In genomic region chr13:108774981-108775380, GRCm38 (mm10) we compare ENCODE assay signal across 19 mouse cellular contexts.
A peak's percentile ranks its signal among the peaks of the same experiment; 100 is the strongest.
DNase-seq lines count a peak whose midpoint lies in the region; ATAC-seq lines count a peak whose summit lies in the region.
"Had no signal": no experiment of that assay in that cellular context is flagged by ENCODE, and none has a peak within 500 bp of the region (broad histone marks: within the 10 kb centered on the region; RNA-seq: fewer than 3 reads in every experiment).

No protein-coding gene starts in this region.

- DNase-seq in kidney, postnatal 10 days = peak; percentile 7
- DNase-seq in kidney, adult 18-20 months = no peak
- peak; percentile 12 for DNase-seq in thymus, postnatal 25 days
- no peak for DNase-seq in testis, postnatal 10 days (ENCODE audit: low spot score)
- DNase-seq: adrenal gland, adult 8-10 months; cerebellum, postnatal 36 days; gastrocnemius, adult 2 months; kidney, postnatal 25 days had no signal

- WGBS in midbrain, embryonic 15.5 days = 80% methylated on average over 1 of the region's 1 CpGs

- H3K27ac ChIP-seq in midbrain, embryonic 15.5 days = no peak overlapping the region
- H3K27ac ChIP-seq: embryonic facial prominence, embryonic 13.5 days; forebrain, embryonic 12.5 days; gastrocnemius, adult 2 months; hindbrain, embryonic 13.5 days; limb, embryonic 15.5 days; neural tube, embryonic 12.5 days had no signal

- H3K36me3 ChIP-seq in midbrain, embryonic 15.5 days (replicated peaks) = no peaks in the 10 kb centered on the region
- H3K36me3 ChIP-seq: embryonic facial prominence, embryonic 13.5 days; forebrain, embryonic 12.5 days; hindbrain, embryonic 13.5 days; limb, embryonic 15.5 days; neural tube, embryonic 12.5 days had no signal

- no peaks in the 10 kb centered on the region for H3K27me3 ChIP-seq in midbrain, embryonic 15.5 days (replicated peaks)
- H3K27me3 ChIP-seq: embryonic facial prominence, embryonic 13.5 days; forebrain, embryonic 12.5 days; hindbrain, embryonic 13.5 days; limb, embryonic 15.5 days; neural tube, embryonic 12.5 days had no signal

- ATAC-seq in hematopoietic stem cell, adult 5-6 weeks (replicated peaks in 1 of 2; ENCODE audit: insufficient read depth in 1 of 2, low FRiP score in 2 of 2, low TSS enrichment in 1 of 2, low read depth in 1 of 2, poor library complexity in 2 of 2, severe bottlenecking in 2 of 2) = peak; percentile 80 to 84
- ATAC-seq in megakaryocyte, adult 5-6 weeks (ENCODE audit: poor library complexity, severe bottlenecking) = peak; percentile 78
- no peak for ATAC-seq in midbrain, embryonic 15.5 days (replicated peaks)
- no peak for ATAC-seq in erythroblast, adult 5-6 weeks (replicated peaks; ENCODE audit: low FRiP score, poor library complexity, severe bottlenecking)
- ATAC-seq: intestine, postnatal 0 days had no signal

- no peak overlapping the region for H3K4me3 ChIP-seq in midbrain, embryonic 15.5 days
- H3K4me3 ChIP-seq: embryonic facial prominence, embryonic 13.5 days; forebrain, embryonic 12.5 days; gastrocnemius, adult 2 months; hindbrain, embryonic 13.5 days; limb, embryonic 15.5 days; neural tube, embryonic 12.5 days had no signal

- no peak overlapping the region for H3K4me2 ChIP-seq in midbrain, embryonic 15.5 days
- H3K4me2 ChIP-seq: embryonic facial prominence, embryonic 13.5 days; forebrain, embryonic 12.5 days; hindbrain, embryonic 13.5 days; limb, embryonic 15.5 days; midbrain, embryonic 11.5 days; neural tube, embryonic 12.5 days had no signal

- H3K9ac ChIP-seq in midbrain, embryonic 15.5 days = no peak overlapping the region
- H3K9ac ChIP-seq: embryonic facial prominence, embryonic 13.5 days; forebrain, embryonic 12.5 days; hindbrain, embryonic 13.5 days; limb, embryonic 15.5 days; neural tube, embryonic 12.5 days had no signal

- H3K9me3 ChIP-seq in midbrain, embryonic 15.5 days = no peaks in the 10 kb centered on the region
- H3K9me3 ChIP-seq: embryonic facial prominence, embryonic 13.5 days; forebrain, embryonic 12.5 days; hindbrain, embryonic 13.5 days; limb, embryonic 15.5 days; neural tube, embryonic 12.5 days had no signal

- H3K4me1 ChIP-seq in midbrain, embryonic 15.5 days = no peaks in the 10 kb centered on the region
- H3K4me1 ChIP-seq: embryonic facial prominence, embryonic 13.5 days; forebrain, embryonic 12.5 days; limb, embryonic 15.5 days; neural tube, embryonic 12.5 days had no signal

Comparison
In these comparisons a context has a peak if more than half of its experiments do, and no peak if none do; other contexts are left out.
1. DNase-seq: peak in kidney, postnatal 10 days (single experiment) and thymus, postnatal 25 days (single experiment); none in kidney, adult 18-20 months (single experiment) and testis, postnatal 10 days (single experiment).
2. ATAC-seq: peak in hematopoietic stem cell, adult 5-6 weeks (2 of 2) and megakaryocyte, adult 5-6 weeks (single experiment); none in midbrain, embryonic 15.5 days (single experiment) and erythroblast, adult 5-6 weeks (single experiment).